Mouse (Mus musculus) thymus, adult 2 months (tissue): Measurements from ENCODE around the gene Hist1h3b.

Experiments
- CTCF ChIP-seq: fragments of 200-500 bp; IDR thresholded peaks from 2 replicates; pipeline ENCODE4 v1.5.1; 2012; ENCODE audit warnings: mild to moderate bottlenecking, control low read depth, low read length, moderate library complexity, borderline replicate concordance; ENCODE audit not compliant: control insufficient read depth, poor library complexity, insufficient read depth; ENCODE audit errors: extremely low read depth
- POLR2A ChIP-seq: fragments of 200-500 bp; IDR thresholded peaks from 2 replicates; pipeline ENCODE4 v1.6.1; 2012; ENCODE audit warnings: mild to moderate bottlenecking, low read length, control low read depth, moderate library complexity; ENCODE audit not compliant: control insufficient read depth, poor library complexity, insufficient read depth; ENCODE audit errors: extremely low read depth

DNA sequence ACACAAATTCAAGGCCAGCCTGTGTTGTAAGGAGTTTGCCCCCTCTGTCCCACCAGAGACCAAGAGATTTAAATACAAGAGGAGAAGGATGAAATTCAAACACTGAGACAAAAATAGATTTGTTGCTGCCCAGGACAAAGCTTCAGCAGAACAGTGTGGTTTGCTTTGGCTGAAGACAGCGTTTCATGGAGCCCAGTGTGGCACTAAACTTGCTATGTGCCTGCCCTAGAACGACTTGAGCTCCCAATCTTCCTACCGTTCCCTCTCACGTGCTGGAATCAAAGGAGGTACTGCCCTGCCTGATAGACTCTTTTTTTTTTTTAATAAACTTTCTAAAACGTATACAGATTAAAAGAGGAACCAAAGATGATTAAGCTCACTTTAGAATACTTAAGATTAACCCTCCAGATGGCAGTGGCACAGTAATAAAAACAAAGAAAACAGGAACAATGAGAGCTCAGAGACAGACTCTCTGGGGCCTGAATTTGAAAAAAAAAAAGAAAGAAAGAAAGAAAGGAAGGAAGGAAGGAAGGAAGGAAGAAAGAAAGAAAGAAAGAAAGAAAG, 16.8 kb downstream of the Hist1h3b start:
- TF ChIP-seq POLR2A: no peak
- no peak for TF ChIP-seq CTCF
